ENCODE assay signal across 8 mouse cellular contexts in genomic region chr19:55643931-55644330, GRCm38 (mm10).
A peak's percentile ranks its signal among the peaks of the same experiment; 100 is the strongest.
DNase-seq lines count a peak whose midpoint lies in the region; ATAC-seq and TF ChIP-seq lines count a peak whose summit lies in the region.

No protein-coding gene starts in this region.

- no peak overlapping the region for H3K4me3 ChIP-seq in kidney, embryonic 14.5 days (ENCODE audit: low read length)
- H3K4me3 ChIP-seq in MEL (ENCODE audit: control insufficient read depth in 1 of 2, insufficient read depth in 1 of 2, low read depth in 2 of 2, low read length in 2 of 2): peak overlapping the region; percentile 71 to 81
- H3K4me3 ChIP-seq in forebrain, embryonic 12.5 days (replicated peaks): no peak overlapping the region
- H3K4me3 ChIP-seq in limb, embryonic 14.5 days (replicated peaks; ENCODE audit: low read length): no peak overlapping the region

- H3K9ac ChIP-seq in kidney, embryonic 14.5 days (ENCODE audit: low read depth, low read length): no peak overlapping the region
- H3K9ac ChIP-seq in MEL (ENCODE audit: control insufficient read depth, low read depth, low read length, poor library complexity, severe bottlenecking): peak overlapping the region; percentile 18
- H3K9ac ChIP-seq in forebrain, embryonic 12.5 days: no peak overlapping the region
- H3K9ac ChIP-seq in limb, embryonic 14.5 days (ENCODE audit: low read depth, low read length, severe bottlenecking): no peak overlapping the region

- DNase-seq in kidney, adult 8-10 months: no peak
- no peak for DNase-seq in MEL (ENCODE audit: low read depth, low spot score)
- DNase-seq in limb, embryonic 14.5 days (ENCODE audit: low spot score): no peak
- no peak for DNase-seq in layer of hippocampus, postnatal 25 days (ENCODE audit: extremely low spot score in 1 of 2, low spot score in 1 of 2)
- DNase-seq in urinary bladder, adult 2 months (ENCODE audit: low spot score): no peak
- DNase-seq in natural killer cell, adult 2 months (ENCODE audit: low spot score in 2 of 2): no peak

- H3K4me1 ChIP-seq in kidney, embryonic 14.5 days (ENCODE audit: control insufficient read depth, insufficient read depth, low read length): peaks cover 9% of the 10 kb centered on the region; the same call in 1 of the 2 replicates
- H3K4me1 ChIP-seq in MEL (ENCODE audit: control insufficient read depth in 1 of 2, insufficient read depth in 2 of 2, low read length in 2 of 2): peaks cover 5 to 23% of the 10 kb centered on the region in 2 experiments; a peak in 3 of 4 replicates
- peaks cover 17% of the 10 kb centered on the region for H3K4me1 ChIP-seq in forebrain, embryonic 12.5 days
- H3K4me1 ChIP-seq in limb, embryonic 14.5 days (ENCODE audit: control insufficient read depth, insufficient read depth, low read length): peaks cover 19% of the 10 kb centered on the region

- no peaks in the 10 kb centered on the region; the same call in 1 of the 2 replicates for H3K79me2 ChIP-seq in MEL (ENCODE audit: control insufficient read depth, insufficient read depth, low read length, poor library complexity)

- H3K27ac ChIP-seq in kidney, embryonic 14.5 days (ENCODE audit: low read depth, low read length): no peak overlapping the region
- peak overlapping the region; percentile 50 for H3K27ac ChIP-seq in MEL (ENCODE audit: control insufficient read depth, low read depth, low read length)
- H3K27ac ChIP-seq in forebrain, embryonic 12.5 days: no peak overlapping the region
- no peak overlapping the region for H3K27ac ChIP-seq in limb, embryonic 14.5 days (replicated peaks; ENCODE audit: low read depth, low read length)

- no peak for TF ChIP-seq POLR2A in MEL (IDR thresholded peaks at IDR 0.05; ENCODE audit: control insufficient read depth in 1 of 2, insufficient read depth in 1 of 2, low read depth in 1 of 2, low read length in 2 of 2, poor library complexity in 1 of 2)
- no peak for TF ChIP-seq POLR2A in limb, embryonic 14.5 days (IDR thresholded peaks at IDR 0.05; ENCODE audit: borderline replicate concordance, extremely low read depth, insufficient read depth, insufficient read length)

- ATAC-seq in kidney, embryonic 14.5 days (ENCODE audit: low FRiP score, low TSS enrichment): no peak
- no peak for ATAC-seq in forebrain, embryonic 12.5 days (ENCODE audit: low FRiP score)
- no peak for ATAC-seq in limb, embryonic 14.5 days (ENCODE audit: low FRiP score, low read depth)

- peaks cover 4% of the 10 kb centered on the region; the same call in 1 of the 2 replicates for H3K27me3 ChIP-seq in kidney, embryonic 14.5 days (ENCODE audit: control insufficient read depth, insufficient read depth, low read length)
- H3K27me3 ChIP-seq in MEL (ENCODE audit: control insufficient read depth in 1 of 2, insufficient read depth in 2 of 2, low read length in 2 of 2): no peaks in the 10 kb centered on the region
- peaks cover 45% of the 10 kb centered on the region for H3K27me3 ChIP-seq in forebrain, embryonic 12.5 days
- H3K27me3 ChIP-seq in limb, embryonic 14.5 days (ENCODE audit: control insufficient read depth, insufficient read depth, low read length): no peaks in the 10 kb centered on the region

- no peak for TF ChIP-seq CTCF in MEL (IDR thresholded peaks at IDR 0.05 in 2 of 3, conservative IDR thresholded peaks at IDR 0.05 in 1 of 3; ENCODE audit: control insufficient read depth in 1 of 3, insufficient read depth in 1 of 3, low read depth in 2 of 3, low read length in 3 of 3, poor library complexity in 1 of 3, severe bottlenecking in 1 of 3)

- no peak for TF ChIP-seq EP300 in MEL (IDR thresholded peaks at IDR 0.05; ENCODE audit: low read depth in 1 of 2, low read length in 2 of 2)

- peaks cover 3% of the 10 kb centered on the region; the same call in 1 of the 2 replicates for H3K9me3 ChIP-seq in kidney, embryonic 14.5 days (ENCODE audit: control insufficient read depth, low read length)
- no peaks in the 10 kb centered on the region for H3K9me3 ChIP-seq in MEL (replicated peaks; ENCODE audit: insufficient read depth, low read length)
- H3K9me3 ChIP-seq in forebrain, embryonic 12.5 days: no peaks in the 10 kb centered on the region
- H3K9me3 ChIP-seq in limb, embryonic 14.5 days (ENCODE audit: control insufficient read depth, low read length): no peaks in the 10 kb centered on the region

- TF ChIP-seq RAD21 in MEL (IDR thresholded peaks at IDR 0.05; ENCODE audit: low read depth, low read length): no peak

- H3K4me2 ChIP-seq in kidney, embryonic 14.5 days (replicated peaks; ENCODE audit: low read depth, low read length): peak overlapping the region; percentile 39
- peak overlapping the region; percentile 48 for H3K4me2 ChIP-seq in forebrain, embryonic 12.5 days
- H3K4me2 ChIP-seq in limb, embryonic 14.5 days (replicated peaks; ENCODE audit: low read depth, low read length, severe bottlenecking): peak overlapping the region; percentile 47; the same call in 1 of the 2 replicates

- WGBS in kidney, embryonic 14.5 days: 71% methylated on average over 13 of the region's 13 CpGs
- WGBS in forebrain, embryonic 12.5 days: 72% methylated on average over 13 of the region's 13 CpGs
- 72% methylated on average over 13 of the region's 13 CpGs for WGBS in limb, embryonic 14.5 days

- H3K36me3 ChIP-seq in kidney, embryonic 14.5 days (ENCODE audit: control insufficient read depth, insufficient read depth, low read length): no peaks in the 10 kb centered on the region
- peaks cover 0 to 13% of the 10 kb centered on the region in 2 experiments; a peak in 2 of 4 replicates for H3K36me3 ChIP-seq in MEL (ENCODE audit: control insufficient read depth in 1 of 2, insufficient read depth in 2 of 2, low read length in 2 of 2)
- H3K36me3 ChIP-seq in forebrain, embryonic 12.5 days (replicated peaks): no peaks in the 10 kb centered on the region
- no peaks in the 10 kb centered on the region for H3K36me3 ChIP-seq in limb, embryonic 14.5 days (ENCODE audit: control insufficient read depth, insufficient read depth, low read length)

TF ChIP-seq in MEL, 35 proteins besides CTCF, POLR2A, EP300 and RAD21:
- TF ChIP-seq E2F4 (IDR thresholded peaks at IDR 0.05; ENCODE audit: borderline replicate concordance, low read depth, low read length) (no peak), ZNF384 (IDR thresholded peaks at IDR 0.05; ENCODE audit: low read depth, low read length) (no peak), TCF12 (IDR thresholded peaks at IDR 0.05; ENCODE audit: low read depth, low read length) (no peak), USF2 (IDR thresholded peaks at IDR 0.05; ENCODE audit: borderline replicate concordance in 1 of 2, insufficient read depth in 1 of 2, low read depth in 1 of 2, low read length in 2 of 2) (no peak), MAFK (IDR thresholded peaks at IDR 0.05; ENCODE audit: borderline replicate concordance, low read depth, low read length) (no peak), UBTF (IDR thresholded peaks at IDR 0.05; ENCODE audit: borderline replicate concordance, insufficient read depth, low read depth, low read length) (no peak)

Comparison
In these comparisons a context has a peak if more than half of its experiments do, and no peak if none do; other contexts are left out.
1. H3K4me3 ChIP-seq: peak in MEL (2 of 2); none in kidney, embryonic 14.5 days (single experiment), forebrain, embryonic 12.5 days (single experiment) and limb, embryonic 14.5 days (single experiment).
2. Peak in every context shown above with its lines, with median percentiles within 50 percentile points of each other: H3K4me2 ChIP-seq.